ENCODE assay signal across 35 mouse cellular contexts in the genomic region with DNA sequence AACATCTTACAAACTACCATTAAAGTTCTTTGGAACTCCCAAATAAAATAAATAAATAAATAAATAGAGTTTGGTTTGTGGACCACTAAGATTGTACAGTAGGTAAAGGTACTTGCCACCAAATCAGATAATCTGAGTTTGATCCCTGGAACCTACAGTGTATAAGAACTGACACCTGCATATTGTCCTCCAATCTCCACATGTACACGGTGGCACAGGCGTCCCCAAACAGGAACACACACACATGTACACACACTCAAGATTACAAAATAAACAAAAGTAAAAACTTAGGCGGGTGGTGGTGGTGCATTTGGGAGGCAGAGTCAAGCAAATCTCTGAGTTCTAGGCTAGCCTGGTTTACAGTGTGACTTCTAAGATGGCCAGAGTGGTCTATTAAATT.
"Had no signal": no experiment of that assay in that cellular context is flagged by ENCODE, and none has a peak within 500 bp of the region (broad histone marks: within the 10 kb centered on the region; RNA-seq: fewer than 3 reads in every experiment).

No protein-coding gene starts in this region.

- H3K27ac ChIP-seq: heart, embryonic 10.5 days; heart, embryonic 13.5 days; heart, embryonic 15.5 days; hindbrain, embryonic 10.5 days; hindbrain, embryonic 12.5 days; hindbrain, embryonic 13.5 days; hindbrain, embryonic 14.5 days; hindbrain, embryonic 15.5 days; hindbrain, postnatal 0 days; intestine, embryonic 15.5 days; kidney, embryonic 15.5 days; kidney, postnatal 0 days; layer of hippocampus, adult 2 months had no signal

- H3K9ac ChIP-seq: heart, embryonic 12.5 days; heart, embryonic 13.5 days; heart, embryonic 15.5 days; hindbrain, embryonic 12.5 days; hindbrain, embryonic 13.5 days; hindbrain, embryonic 14.5 days; hindbrain, embryonic 15.5 days; intestine, embryonic 15.5 days; kidney, embryonic 15.5 days had no signal

- H3K4me2 ChIP-seq: heart, embryonic 11.5 days; heart, embryonic 12.5 days; heart, embryonic 13.5 days; heart, embryonic 15.5 days; hindbrain, embryonic 12.5 days; hindbrain, embryonic 13.5 days; hindbrain, embryonic 14.5 days; hindbrain, embryonic 15.5 days; intestine, embryonic 15.5 days; kidney, embryonic 15.5 days had no signal

- H3K27me3 ChIP-seq: heart, embryonic 12.5 days; heart, embryonic 13.5 days; heart, embryonic 15.5 days; hindbrain, embryonic 12.5 days; hindbrain, embryonic 13.5 days; hindbrain, embryonic 15.5 days; intestine, embryonic 15.5 days; kidney, embryonic 15.5 days had no signal

- ATAC-seq: hindbrain, embryonic 16.5 days; hindbrain, postnatal 0 days; inflammation-experienced regulatory T-cells, adult 6 months; intestine, embryonic 15.5 days; intestine, embryonic 16.5 days; intestine, postnatal 0 days had no signal

- DNase-seq: heart, postnatal 10 days; heart, postnatal 14 days; heart, postnatal 36 days; heart, postnatal 4 days; kidney, adult 11 months; kidney, adult 18-20 months; kidney, adult 2 months; kidney, adult 8-10 months; kidney, adult 9 months; kidney, postnatal 10 days; kidney, postnatal 14 days; kidney, postnatal 25 days; kidney, postnatal 36 days; kidney, postnatal 4 days; layer of hippocampus, adult 9-11 months; layer of hippocampus, postnatal 36 days had no signal

- H3K4me3 ChIP-seq: heart, embryonic 10.5 days; heart, embryonic 12.5 days; heart, embryonic 13.5 days; heart, embryonic 15.5 days; hindbrain, embryonic 10.5 days; hindbrain, embryonic 12.5 days; hindbrain, embryonic 13.5 days; hindbrain, embryonic 15.5 days; intestine, embryonic 15.5 days; kidney, embryonic 15.5 days; layer of hippocampus, adult 2 months had no signal

- H3K4me1 ChIP-seq: heart, embryonic 10.5 days; heart, embryonic 12.5 days; intestine, embryonic 15.5 days had no signal

- H3K9me3 ChIP-seq: heart, embryonic 10.5 days; heart, embryonic 12.5 days; heart, embryonic 13.5 days; heart, embryonic 15.5 days; hindbrain, embryonic 10.5 days; hindbrain, embryonic 12.5 days; hindbrain, embryonic 13.5 days; hindbrain, embryonic 15.5 days; intestine, embryonic 15.5 days; kidney, embryonic 15.5 days had no signal
